Mouse (Mus musculus): ENCODE measurements around the gene Cpt1c. TPM values are rescaled to one million over a fixed set of nuclear protein-coding genes. Genes with fewer than 3 reads are reported as not detected.

The Cpt1c gene
- total RNA-seq, 2 experiments from 2014 or later, result 89.3 to 95.9 TPM

- no peak for DNase-seq (ENCODE audit: low spot score in 2 of 2)
- intact Hi-C loops (cut with DNase I), result no loop called here
Measured at GRCm38 (mm10) chr7:45002440-45002839, 27.8 kb upstream of the Cpt1c start.

DNA sequence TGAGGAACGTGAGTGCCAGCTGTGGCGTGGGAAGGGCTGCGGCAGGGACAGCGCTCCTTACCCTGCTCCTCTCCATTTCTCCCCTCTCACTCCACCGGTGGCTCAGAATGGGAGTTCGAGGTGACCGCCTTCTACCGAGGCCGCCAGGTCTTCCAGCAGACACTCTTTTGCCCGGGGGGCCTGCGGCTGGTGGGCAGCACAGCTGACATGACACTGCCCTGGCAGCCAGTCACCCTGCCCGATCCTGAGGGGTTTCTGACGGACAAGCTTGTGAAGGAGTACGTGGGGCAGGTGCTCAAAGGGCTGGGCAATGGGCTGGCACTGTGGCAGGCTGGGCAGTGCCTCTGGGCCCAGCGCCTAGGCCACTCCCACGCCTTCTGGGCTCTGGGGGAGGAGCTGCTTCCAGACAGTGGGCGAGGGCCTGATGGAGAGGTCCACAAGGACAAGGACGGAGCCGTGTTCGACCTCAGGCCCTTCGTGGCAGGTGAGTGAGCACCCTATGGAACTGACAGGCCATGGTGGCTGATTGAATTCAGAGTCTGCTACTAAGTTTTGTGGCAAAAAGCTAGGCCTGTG, 26.0 kb upstream of the Cpt1c start:
- intact Hi-C loops (cut with DNase I), result no loop called here
- DNase-seq (ENCODE audit: low spot score in 2 of 2), result no peak

GRCm38 (mm10) chr7:44999753-45000152, 25.1 kb upstream of the Cpt1c start:
- DNase-seq (ENCODE audit: low spot score in 2 of 2), result no peak
- intact Hi-C loops (cut with DNase I), result loop anchor here (2.0 kb wide), 1 partner anchor 15 kb away; no protein-coding TSS in a partner anchor

- intact Hi-C loops (cut with DNase I), result loop anchor here (2.0 kb wide), 1 partner anchor 16 kb away; no protein-coding TSS in a partner anchor
- no peak for DNase-seq (ENCODE audit: low spot score in 2 of 2)
Measured at GRCm38 (mm10) chr7:44998501-44998955, 23.9 kb upstream of the Cpt1c start, which contains the start of gene Bcl2l12. Bcl2l12 (minus strand) TSS chr7:44998712.

DNA sequence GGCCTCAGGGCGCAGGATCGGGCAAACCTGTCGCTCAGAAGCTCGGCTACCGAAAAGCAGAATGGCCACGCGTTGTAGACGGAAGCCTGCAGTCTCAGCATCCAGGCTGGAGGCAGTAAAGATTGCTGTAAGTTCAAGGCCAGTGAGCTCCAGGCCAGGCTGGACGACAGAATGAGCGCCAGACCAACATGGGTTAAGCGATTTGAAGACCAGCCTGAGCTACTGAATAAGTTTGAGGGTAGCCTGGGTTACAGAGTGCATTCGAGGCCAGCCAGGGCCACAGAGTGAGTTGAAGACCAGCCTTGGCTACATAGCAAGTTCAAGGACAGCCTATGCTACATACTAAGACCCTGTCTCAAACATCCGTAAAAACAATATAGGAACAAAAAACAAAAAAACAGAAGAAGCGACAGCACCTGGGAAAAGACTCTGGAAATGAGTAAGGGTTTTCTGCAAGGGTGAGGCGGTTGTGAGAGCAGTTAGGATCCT, 23.3 kb upstream of the Cpt1c start:
- no peak for DNase-seq (ENCODE audit: low spot score in 2 of 2)
- intact Hi-C loops (cut with DNase I), result loop anchor here (2.0 kb wide), 1 partner anchor 17 kb away; no protein-coding TSS in a partner anchor

GRCm38 (mm10) chr7:44997231-44997939, 22.7 kb upstream of the Cpt1c start, which contains the start of gene Irf3:
Irf3 (plus strand) TSS chr7:44997648.
- peak; percentile 96 to 98 for DNase-seq (ENCODE audit: low spot score in 2 of 2)
- intact Hi-C loops (cut with DNase I), result no loop called here

- DNase-seq (ENCODE audit: low spot score in 2 of 2), result no peak
- intact Hi-C loops (cut with DNase I), result no loop called here
Measured at GRCm38 (mm10) chr7:44996672-44997071, 22.0 kb upstream of the Cpt1c start.

- intact Hi-C loops (cut with DNase I), result no loop called here
- peak in 1 of 2 experiments; percentile 23 for DNase-seq (ENCODE audit: low spot score in 2 of 2)
Measured at GRCm38 (mm10) chr7:44986879-44987718, 12.4 kb upstream of the Cpt1c start.

GRCm38 (mm10) chr7:44986192-44986878, 11.7 kb upstream of the Cpt1c start, which contains the start of gene Prmt1:
Prmt1 (minus strand) TSS chr7:44986568.
- peak; percentile 98 to 100 for DNase-seq (ENCODE audit: low spot score in 2 of 2)

GRCm38 (mm10) chr7:44985595-44986191, 11.0 kb upstream of the Cpt1c start:
- intact Hi-C loops (cut with DNase I), result no loop called here
- DNase-seq (ENCODE audit: low spot score in 2 of 2), result peak; percentile 47 to 62

More at GRCm38 (mm10) chr7:44986192-44986878, 11.7 kb upstream of the Cpt1c start, which contains the start of gene Prmt1:
- intact Hi-C loops (cut with DNase I), result no loop called here

GRCm38 (mm10) chr7:44984833-44985164, 10.1 kb upstream of the Cpt1c start:
- no peak for DNase-seq (ENCODE audit: low spot score in 2 of 2)
- intact Hi-C loops (cut with DNase I), result no loop called here

DNA sequence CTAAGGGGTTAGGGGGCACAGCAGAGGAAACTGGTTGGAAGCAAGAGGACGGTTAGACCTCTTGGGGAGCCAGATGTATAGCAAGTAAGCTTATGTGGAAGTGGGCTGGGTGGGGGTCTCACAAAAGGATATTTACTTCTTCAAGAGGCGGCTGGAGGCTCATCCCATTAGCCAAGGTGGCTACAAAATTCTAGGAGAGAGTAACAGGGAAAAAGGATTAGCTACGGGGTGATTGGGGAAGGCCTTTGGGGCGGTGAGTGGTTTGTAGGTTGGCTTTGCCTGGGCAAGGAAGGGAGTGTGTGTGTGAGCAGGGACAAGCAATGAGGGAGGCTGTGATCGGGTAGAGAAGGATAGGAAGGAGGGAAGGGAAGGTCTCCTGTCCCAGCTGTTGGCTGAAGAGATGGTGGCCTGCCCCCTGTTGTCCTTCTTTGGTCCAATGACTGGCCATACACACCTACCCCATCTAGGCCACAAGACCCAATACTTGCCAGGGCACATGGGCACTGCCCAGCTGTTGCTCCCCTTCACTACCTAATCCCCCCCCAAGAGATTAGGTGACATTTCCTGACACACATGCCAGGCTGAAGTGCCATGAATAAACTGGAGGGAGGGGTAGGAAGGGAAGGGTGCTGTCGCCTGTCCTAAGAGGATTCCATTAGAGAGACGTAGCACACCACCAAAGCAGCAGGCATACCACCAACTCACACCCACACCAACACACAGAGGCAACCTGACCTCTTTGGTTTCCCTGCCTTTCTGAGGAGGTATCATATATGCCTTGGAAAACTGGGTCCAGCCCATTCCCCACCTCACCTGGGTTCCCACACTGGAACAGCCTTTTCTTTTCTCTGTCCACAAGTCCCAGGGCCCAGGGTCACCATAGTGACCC, 9.5 kb upstream of the Cpt1c start:
- DNase-seq (ENCODE audit: low spot score in 2 of 2), result no peak
- intact Hi-C loops (cut with DNase I), result no loop called here

- peak; percentile 78 to 89 for DNase-seq (ENCODE audit: low spot score in 2 of 2)
- intact Hi-C loops (cut with DNase I), result no loop called here
Measured at GRCm38 (mm10) chr7:44983085-44983484, 8.4 kb upstream of the Cpt1c start.

DNA sequence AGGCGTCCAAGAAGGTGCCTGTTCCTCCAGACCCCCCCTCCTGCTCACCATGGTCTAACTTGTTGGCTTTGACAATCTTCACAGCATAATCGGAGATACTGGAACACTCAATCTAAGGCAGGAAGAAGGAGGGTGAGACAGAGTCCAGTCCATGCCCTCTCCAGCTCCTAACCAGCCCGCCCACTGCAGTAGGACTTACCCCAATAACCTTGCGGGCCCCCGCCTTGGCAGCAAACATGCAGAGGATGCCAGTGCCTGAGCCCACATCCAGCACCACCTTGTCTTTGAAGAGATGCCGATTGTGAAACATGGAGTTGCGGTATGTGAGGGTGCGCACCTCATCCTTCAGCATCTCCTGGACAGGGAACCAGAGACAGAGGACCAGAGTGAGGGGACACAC, 6.9 kb upstream of the Cpt1c start:
- DNase-seq (ENCODE audit: low spot score in 2 of 2), result no peak
- intact Hi-C loops (cut with DNase I), result no loop called here

DNA sequence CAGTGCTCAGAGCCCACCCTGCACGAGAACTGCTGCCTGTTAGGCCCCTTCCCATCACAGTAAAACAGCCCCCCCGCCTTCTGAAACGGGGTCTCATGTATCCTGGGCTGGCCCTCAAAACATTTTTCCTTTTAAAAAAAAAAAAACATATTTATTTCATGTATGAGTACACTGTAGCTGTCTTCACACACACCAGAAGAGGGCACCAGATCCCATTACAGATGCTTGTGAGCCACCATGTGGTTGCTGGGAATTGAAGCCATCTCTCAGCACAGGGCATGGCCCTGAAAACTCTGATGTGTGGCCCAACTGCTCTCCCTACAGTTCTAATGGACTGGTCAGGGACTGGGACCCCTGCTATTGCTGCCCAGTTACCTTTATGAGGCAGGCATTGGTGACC, 3.6 kb upstream of the Cpt1c start:
- intact Hi-C loops (cut with DNase I), result no loop called here
- DNase-seq (ENCODE audit: low spot score in 2 of 2), result no peak

GRCm38 (mm10) chr7:44975117-44975419, 417 bp upstream of the Cpt1c start:
- DNase-seq (ENCODE audit: low spot score in 2 of 2), result peak in 1 of 2 experiments; percentile 30
- intact Hi-C loops (cut with DNase I), result no loop called here

DNA sequence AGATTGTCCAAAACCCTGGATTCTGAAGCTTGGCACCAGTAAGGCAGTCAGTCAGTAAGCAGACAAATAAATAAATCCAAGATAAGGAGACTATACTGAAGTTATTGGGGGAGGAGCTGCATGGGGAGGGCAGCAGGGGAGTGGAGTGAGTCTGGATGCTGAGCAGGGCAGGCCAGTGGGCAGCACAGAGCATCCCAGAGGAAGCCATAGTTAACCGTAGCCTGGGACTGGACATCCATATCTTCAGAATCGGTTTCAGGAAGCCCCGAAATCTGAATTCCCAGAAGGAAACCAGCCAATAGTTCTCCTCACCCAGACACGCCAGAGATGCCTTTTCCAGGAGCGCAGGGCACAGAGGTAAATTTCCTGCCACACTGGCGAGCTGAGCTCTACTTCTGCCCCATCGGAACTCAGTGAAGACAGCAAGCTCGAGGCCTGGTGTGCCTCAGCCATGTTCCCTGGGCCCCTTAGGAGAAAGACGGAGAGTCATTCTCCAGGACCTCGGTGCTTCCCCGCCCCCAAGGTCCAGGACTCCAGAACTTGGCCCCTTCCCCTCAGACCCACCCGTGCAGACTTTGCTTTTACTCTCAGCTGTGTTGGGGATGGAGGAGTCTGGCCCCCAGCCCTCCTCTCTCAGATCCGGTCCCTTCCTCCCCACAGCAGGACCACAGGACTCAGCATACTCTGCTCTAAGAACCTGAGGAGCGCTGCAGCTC, 1.1 kb downstream of the Cpt1c start:
- intact Hi-C loops (cut with DNase I), result no loop called here
- no peak for DNase-seq (ENCODE audit: low spot score in 2 of 2)

DNA sequence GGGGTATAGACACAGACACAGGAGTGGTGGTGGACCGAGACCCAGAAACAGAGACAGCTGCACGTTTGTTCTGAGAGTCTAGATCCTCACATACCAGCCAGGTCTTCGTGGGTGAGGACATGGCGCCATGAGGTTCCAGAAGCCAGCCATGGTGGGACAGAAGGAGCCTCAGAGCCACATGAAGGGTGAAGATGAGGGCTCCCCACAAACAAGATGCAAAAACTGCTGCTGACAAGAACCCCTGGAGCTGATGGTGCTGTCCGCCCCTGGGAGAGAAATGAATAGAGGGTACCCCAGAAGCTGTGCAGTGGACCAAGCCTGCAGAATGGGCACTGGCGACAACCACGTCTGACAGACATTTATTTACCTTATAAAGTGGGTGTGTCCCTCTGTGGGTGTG, 3.5 kb downstream of the Cpt1c start:
- DNase-seq (ENCODE audit: low spot score in 2 of 2), result no peak
- intact Hi-C loops (cut with DNase I), result no loop called here

Measured in left cerebral cortex, postnatal 25 days (tissue).